Mouse (Mus musculus): ENCODE results near the gene Nfatc2. TPM values are rescaled to one million over a fixed set of nuclear protein-coding genes. Genes with fewer than 3 reads are reported as not detected.

The Nfatc2 gene
- polyA plus RNA-seq, 1 experiment from 2014 or later = 0.23 TPM

GRCm38 (mm10) chr2:168515466-168515865, 86.0 kb downstream of the Nfatc2 start:
- Histone ChIP-seq H3K4me3 (replicated peaks) (no peak overlapping the region), H3K4me2 (no peak overlapping the region), H3K27ac (replicated peaks) (no peak overlapping the region), H3K4me1 (replicated peaks) (no peaks in the 10 kb centered on the region), H3K27me3 (no peaks in the 10 kb centered on the region), H3K9me3 (replicated peaks) (no peaks in the 10 kb centered on the region), H3K36me3 (replicated peaks) (no peaks in the 10 kb centered on the region), H3K9ac (no peak overlapping the region)
- 66% methylated on average over 4 of the region's 4 CpGs for WGBS (ENCODE audit: insufficient replicate concordance)
- ATAC-seq (ENCODE audit: insufficient read depth) = no peak

GRCm38 (mm10) chr2:168514131-168514530, 87.3 kb downstream of the Nfatc2 start:
- ATAC-seq (ENCODE audit: insufficient read depth) = no peak
- no peak overlapping the region for H3K4me2 ChIP-seq
- no peaks in the 10 kb centered on the region for H3K4me1 ChIP-seq (replicated peaks)
- no peaks in the 10 kb centered on the region for H3K9me3 ChIP-seq (replicated peaks)
- no peak overlapping the region for H3K27ac ChIP-seq (replicated peaks)
- no peaks in the 10 kb centered on the region for H3K36me3 ChIP-seq (replicated peaks)
- WGBS (ENCODE audit: insufficient replicate concordance) = 60% methylated on average over 5 of the region's 5 CpGs
- H3K27me3 ChIP-seq = no peaks in the 10 kb centered on the region
- no peak overlapping the region for H3K9ac ChIP-seq
- no peak overlapping the region for H3K4me3 ChIP-seq (replicated peaks)

- no peak overlapping the region for H3K4me2 ChIP-seq
- no peak overlapping the region for H3K4me3 ChIP-seq (replicated peaks)
- H3K27me3 ChIP-seq = no peaks in the 10 kb centered on the region
- no peak for ATAC-seq (ENCODE audit: insufficient read depth)
- H3K4me1 ChIP-seq (replicated peaks) = no peaks in the 10 kb centered on the region
- no peaks in the 10 kb centered on the region for H3K9me3 ChIP-seq (replicated peaks)
- H3K27ac ChIP-seq (replicated peaks) = no peak overlapping the region
- H3K36me3 ChIP-seq (replicated peaks) = no peaks in the 10 kb centered on the region
- H3K9ac ChIP-seq = no peak overlapping the region
Observed at GRCm38 (mm10) chr2:168511529-168511928, 89.9 kb downstream of the Nfatc2 start.

GRCm38 (mm10) chr2:168508469-168509198, 92.8 kb downstream of the Nfatc2 start:
- no peak for ATAC-seq (ENCODE audit: insufficient read depth)
- no peaks in the 10 kb centered on the region for H3K27me3 ChIP-seq
- 66% methylated on average over 13 of the region's 13 CpGs for WGBS (ENCODE audit: insufficient replicate concordance)
- H3K36me3 ChIP-seq (replicated peaks) = no peaks in the 10 kb centered on the region
- H3K4me2 ChIP-seq = no peak overlapping the region
- no peaks in the 10 kb centered on the region for H3K4me1 ChIP-seq (replicated peaks)
- H3K9me3 ChIP-seq (replicated peaks) = no peaks in the 10 kb centered on the region
- H3K27ac ChIP-seq (replicated peaks) = no peak overlapping the region
- no peak overlapping the region for H3K9ac ChIP-seq
- no peak overlapping the region for H3K4me3 ChIP-seq (replicated peaks)

GRCm38 (mm10) chr2:168504431-168505182, 96.8 kb downstream of the Nfatc2 start:
- Histone ChIP-seq H3K4me1 (replicated peaks) (no peaks in the 10 kb centered on the region), H3K9me3 (replicated peaks) (no peaks in the 10 kb centered on the region), H3K36me3 (replicated peaks) (no peaks in the 10 kb centered on the region), H3K9ac (no peak overlapping the region), H3K4me2 (no peak overlapping the region), H3K4me3 (replicated peaks) (no peak overlapping the region), H3K27me3 (no peaks in the 10 kb centered on the region), H3K27ac (replicated peaks) (no peak overlapping the region)
- no peak for ATAC-seq (ENCODE audit: insufficient read depth)
- WGBS (ENCODE audit: insufficient replicate concordance) = 64% methylated on average over 27 of the region's 27 CpGs

GRCm38 (mm10) chr2:168503735-168504134, 97.7 kb downstream of the Nfatc2 start:
- Histone ChIP-seq H3K4me3 (replicated peaks) (no peak overlapping the region), H3K36me3 (replicated peaks) (no peaks in the 10 kb centered on the region), H3K9ac (no peak overlapping the region), H3K9me3 (replicated peaks) (no peaks in the 10 kb centered on the region), H3K4me2 (no peak overlapping the region), H3K27ac (replicated peaks) (no peak overlapping the region), H3K4me1 (replicated peaks) (no peaks in the 10 kb centered on the region), H3K27me3 (no peaks in the 10 kb centered on the region)
- no peak for ATAC-seq (ENCODE audit: insufficient read depth)
- 45% methylated on average over 6 of the region's 6 CpGs for WGBS (ENCODE audit: insufficient replicate concordance)

GRCm38 (mm10) chr2:168500750-168501149, 100.7 kb downstream of the Nfatc2 start:
- no peak overlapping the region for H3K4me2 ChIP-seq
- no peaks in the 10 kb centered on the region for H3K27me3 ChIP-seq
- H3K4me3 ChIP-seq (replicated peaks) = no peak overlapping the region
- WGBS (ENCODE audit: insufficient replicate concordance) = 31% methylated on average over 6 of the region's 6 CpGs
- no peak overlapping the region for H3K27ac ChIP-seq (replicated peaks)
- no peaks in the 10 kb centered on the region for H3K36me3 ChIP-seq (replicated peaks)
- no peaks in the 10 kb centered on the region for H3K4me1 ChIP-seq (replicated peaks)
- H3K9ac ChIP-seq = no peak overlapping the region
- no peak for ATAC-seq (ENCODE audit: insufficient read depth)
- H3K9me3 ChIP-seq (replicated peaks) = no peaks in the 10 kb centered on the region

- Histone ChIP-seq H3K9ac (no peak overlapping the region), H3K36me3 (replicated peaks) (no peaks in the 10 kb centered on the region), H3K27ac (replicated peaks) (no peak overlapping the region), H3K27me3 (no peaks in the 10 kb centered on the region), H3K4me2 (no peak overlapping the region), H3K4me3 (replicated peaks) (no peak overlapping the region), H3K9me3 (replicated peaks) (no peaks in the 10 kb centered on the region), H3K4me1 (replicated peaks) (no peaks in the 10 kb centered on the region)
- ATAC-seq (ENCODE audit: insufficient read depth) = no peak
- WGBS (ENCODE audit: insufficient replicate concordance) = 73% methylated on average over 6 of the region's 6 CpGs
Observed at GRCm38 (mm10) chr2:168500244-168500643, 101.2 kb downstream of the Nfatc2 start.

GRCm38 (mm10) chr2:168491791-168492190, 109.7 kb downstream of the Nfatc2 start:
- 56% methylated on average over 7 of the region's 7 CpGs for WGBS (ENCODE audit: insufficient replicate concordance)
- no peak overlapping the region for H3K4me3 ChIP-seq (replicated peaks)
- no peaks in the 10 kb centered on the region for H3K36me3 ChIP-seq (replicated peaks)
- H3K4me1 ChIP-seq (replicated peaks) = no peaks in the 10 kb centered on the region
- H3K9ac ChIP-seq = no peak overlapping the region
- no peaks in the 10 kb centered on the region for H3K9me3 ChIP-seq (replicated peaks)
- H3K27me3 ChIP-seq = no peaks in the 10 kb centered on the region
- no peak overlapping the region for H3K27ac ChIP-seq (replicated peaks)
- no peak for ATAC-seq (ENCODE audit: insufficient read depth)
- H3K4me2 ChIP-seq = no peak overlapping the region

GRCm38 (mm10) chr2:168489953-168490352, 111.5 kb downstream of the Nfatc2 start:
- WGBS (ENCODE audit: insufficient replicate concordance) = 64% methylated on average over 13 of the region's 13 CpGs
- Histone ChIP-seq H3K27ac (replicated peaks) (no peak overlapping the region), H3K9me3 (replicated peaks) (no peaks in the 10 kb centered on the region), H3K36me3 (replicated peaks) (no peaks in the 10 kb centered on the region), H3K4me1 (replicated peaks) (no peaks in the 10 kb centered on the region), H3K4me2 (no peak overlapping the region), H3K9ac (no peak overlapping the region), H3K4me3 (replicated peaks) (no peak overlapping the region), H3K27me3 (no peaks in the 10 kb centered on the region)
- no peak for ATAC-seq (ENCODE audit: insufficient read depth)

GRCm38 (mm10) chr2:168488158-168488925, 113.1 kb downstream of the Nfatc2 start:
- no peaks in the 10 kb centered on the region for H3K36me3 ChIP-seq (replicated peaks)
- no peak overlapping the region for H3K4me2 ChIP-seq
- H3K9ac ChIP-seq = no peak overlapping the region
- no peaks in the 10 kb centered on the region for H3K4me1 ChIP-seq (replicated peaks)
- no peak overlapping the region for H3K4me3 ChIP-seq (replicated peaks)
- H3K27me3 ChIP-seq = no peaks in the 10 kb centered on the region
- H3K9me3 ChIP-seq (replicated peaks) = no peaks in the 10 kb centered on the region
- no peak for ATAC-seq (ENCODE audit: insufficient read depth)
- 50% methylated on average over 11 of the region's 11 CpGs for WGBS (ENCODE audit: insufficient replicate concordance)
- no peak overlapping the region for H3K27ac ChIP-seq (replicated peaks)

Measured in liver, embryonic 15.5 days (tissue).